Mouse (Mus musculus) lung, adult 10 weeks (tissue): Measurements from ENCODE around the gene Togaram2. TPM values are rescaled to one million over a fixed set of nuclear protein-coding genes. Genes with fewer than 3 reads are reported as not detected.

Experiments
- polyA plus RNA-seq: library from polyadenylated mRNA; stranded (reverse); fragments of 350-450 nt; fragmentation: Illumina TruSeq; extraction: RNeasy Lipid Tissue Mini Kit (QIAGEN cat#74804); gene quantifications from one replicate; pipeline ENCODE4 v1.2.3, GENCODE M21; 2014; ENCODE audit warnings: low read depth, low replicate concordance; ENCODE audit not compliant: insufficient read depth

The Togaram2 gene
- polyA plus RNA-seq, result 9.2 TPM

DNA sequence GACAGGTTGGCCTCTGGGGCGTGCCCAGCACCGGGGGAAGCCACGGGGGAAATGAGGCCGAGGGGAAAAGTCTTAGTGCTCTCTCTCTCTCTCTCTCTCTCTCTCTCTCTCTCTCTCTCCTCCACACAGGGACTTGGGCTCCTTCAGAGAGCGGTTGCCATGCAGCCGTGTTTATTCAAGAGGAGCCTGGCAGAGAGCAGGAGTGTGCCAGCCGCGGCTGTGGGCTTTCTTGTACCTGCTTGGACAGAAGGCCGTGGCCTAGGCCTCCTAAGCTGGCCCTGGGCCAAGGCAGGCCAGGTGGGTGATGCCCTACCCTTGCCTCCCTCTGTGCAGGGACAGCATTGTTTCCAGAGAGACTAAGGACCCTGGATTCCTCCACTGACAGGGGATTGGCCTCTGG is at the start of gene Togaram2:
Gene Togaram2, plus strand, starts transcription at position 170 of the 400 bp plus-strand sequence.

DNA sequence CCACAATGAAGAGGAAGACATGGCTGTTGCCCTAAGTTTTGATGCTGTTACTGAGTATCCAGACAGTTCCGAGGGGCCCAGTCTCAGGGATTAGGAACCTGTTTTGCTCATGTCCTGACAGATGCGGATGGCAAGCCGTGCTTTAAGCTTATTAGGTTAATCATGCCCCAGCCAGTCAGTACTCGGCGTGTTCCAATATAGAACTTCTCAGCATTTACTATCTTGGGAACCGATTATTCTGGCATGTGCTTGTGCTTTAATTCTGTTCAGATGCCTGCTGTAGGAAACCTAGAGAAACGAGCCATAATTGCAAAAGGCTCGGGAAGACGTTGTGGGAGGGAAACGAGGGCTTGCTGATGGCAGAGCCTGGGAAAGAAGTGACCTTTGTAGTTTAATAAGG is 79.8 kb downstream of the Togaram2 start, which contains the start of gene Pcare:
Gene Pcare, minus strand, starts transcription at position 64 of the 400 bp plus-strand sequence.

DNA sequence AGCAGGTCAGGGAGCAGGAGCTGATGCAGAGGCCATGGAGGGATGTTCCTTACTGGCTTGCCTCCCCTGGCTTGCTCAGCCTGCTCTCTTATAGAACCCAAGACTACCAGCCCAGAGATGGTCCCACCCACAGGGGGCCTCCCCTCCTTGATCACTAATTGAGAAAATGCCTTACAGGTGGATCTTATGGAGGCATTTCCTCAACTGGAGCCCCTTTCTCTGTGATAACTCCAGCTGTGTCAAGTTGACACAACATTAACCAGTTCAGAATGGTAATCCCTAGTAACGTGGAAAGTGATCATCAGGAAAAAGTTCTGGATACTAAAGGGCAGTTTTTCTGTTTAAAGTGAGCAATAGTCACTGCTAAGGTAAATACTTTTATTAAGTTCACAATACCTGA is 95.1 kb downstream of the Togaram2 start, which contains the start of gene Clip4:
Gene Clip4, plus strand, starts transcription at position 301 of the 400 bp plus-strand sequence.

Other genes starting within 250 kb of the Togaram2 start
- gene Gm4707, start 213.3 kb upstream of the Togaram2 start, polyA plus RNA-seq, result not detected
- gene Smchd1, start 197.9 kb upstream of the Togaram2 start, polyA plus RNA-seq, result 16.6 TPM
- 1.00 TPM for gene Ndc80, start 146.4 kb upstream of the Togaram2 start, polyA plus RNA-seq
- 0.29 TPM for gene Spdya, start 121.2 kb upstream of the Togaram2 start, polyA plus RNA-seq
- 15.7 TPM for gene Wdr43, start 57.4 kb upstream of the Togaram2 start, polyA plus RNA-seq
- gene Pcare, start 79.6 kb downstream of the Togaram2 start, polyA plus RNA-seq, result not detected
- 16.9 TPM for gene Clip4, start 95.2 kb downstream of the Togaram2 start, polyA plus RNA-seq